Mouse (Mus musculus): ENCODE measurements around the gene Olig2. TPM values are rescaled to one million over a fixed set of nuclear protein-coding genes. Genes with fewer than 3 reads are reported as not detected.

Olig2 gene
- total RNA-seq (2021), result not detected

- no peak for DNase-seq
- intact Hi-C loops (cut with DNase I), result no loop called here
These were observed at the start of gene Olig2 for GRCm38 (mm10) chr16:91225233-91226037. Gene Olig2, plus strand, starts transcription at chr16:91225457.

GRCm38 (mm10) chr16:91175892-91176291 is 49.4 kb upstream of the Olig2 start:
- DNase-seq, result no peak
- intact Hi-C loops (cut with DNase I), result no loop called here

GRCm38 (mm10) chr16:91187046-91187445 is 38.2 kb upstream of the Olig2 start:
- DNase-seq, result no peak
- intact Hi-C loops (cut with DNase I), result no loop called here

DNA sequence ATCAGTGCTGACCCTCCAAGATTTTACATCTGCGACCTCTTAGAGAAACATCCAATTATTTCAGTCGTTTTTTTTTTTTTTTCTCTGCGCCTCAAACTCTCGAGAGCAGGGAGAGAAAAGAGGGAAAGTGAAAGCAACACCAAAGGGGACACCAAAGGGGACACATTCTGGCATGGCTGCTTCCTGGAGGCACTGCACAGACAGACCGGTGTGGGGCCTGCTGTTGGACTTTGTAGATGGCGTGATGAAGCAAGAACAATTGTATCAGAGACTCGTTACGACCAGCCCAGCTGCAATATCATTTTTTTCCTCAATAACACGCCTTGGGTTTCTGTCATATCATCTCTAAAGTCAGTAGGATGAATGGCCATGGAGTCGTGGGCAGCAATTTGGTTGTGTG is 37.6 kb upstream of the Olig2 start:
- intact Hi-C loops (cut with DNase I), result no loop called here

GRCm38 (mm10) chr16:91188304-91188703 is 37.0 kb upstream of the Olig2 start:
- intact Hi-C loops (cut with DNase I), result no loop called here
- DNase-seq, result no peak

More for the DNA sequence above, 37.6 kb upstream of the Olig2 start:
- no peak for DNase-seq

DNA sequence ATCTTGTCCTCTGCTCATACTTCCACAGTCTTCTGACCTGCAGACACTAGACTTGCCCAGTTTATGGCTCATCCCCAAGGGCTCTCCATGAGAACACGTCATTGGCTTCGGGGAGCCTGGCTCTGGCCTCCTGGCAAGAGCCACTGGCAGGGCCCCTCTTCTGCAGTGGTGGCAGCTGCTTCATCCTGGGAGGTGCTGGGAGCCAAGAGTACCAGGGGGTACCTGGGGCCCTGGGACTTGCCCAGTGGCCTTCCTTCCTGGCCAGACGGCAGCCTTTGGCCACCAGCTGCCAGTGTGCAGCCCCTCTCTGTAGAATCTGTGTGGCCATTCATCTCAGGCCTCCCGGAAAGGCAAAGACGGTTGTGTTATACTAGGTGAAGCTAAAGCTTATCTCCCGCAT is 34.0 kb upstream of the Olig2 start:
- intact Hi-C loops (cut with DNase I), result no loop called here
- no peak for DNase-seq

GRCm38 (mm10) chr16:91191663-91192237 is 33.5 kb upstream of the Olig2 start:
- DNase-seq, result no peak
- intact Hi-C loops (cut with DNase I), result no loop called here

- intact Hi-C loops (cut with DNase I), result no loop called here
These were observed 32.4 kb upstream of the Olig2 start for GRCm38 (mm10) chr16:91192672-91193354.

GRCm38 (mm10) chr16:91199815-91200214 is 25.4 kb upstream of the Olig2 start:
- intact Hi-C loops (cut with DNase I), result no loop called here

More at GRCm38 (mm10) chr16:91192672-91193354, 32.4 kb upstream of the Olig2 start:
- no peak for DNase-seq

GRCm38 (mm10) chr16:91202989-91203388 is 22.3 kb upstream of the Olig2 start:
- intact Hi-C loops (cut with DNase I), result no loop called here
- DNase-seq, result no peak

More at GRCm38 (mm10) chr16:91199815-91200214, 25.4 kb upstream of the Olig2 start:
- DNase-seq, result no peak

GRCm38 (mm10) chr16:91206371-91206770 is 18.9 kb upstream of the Olig2 start:
- intact Hi-C loops (cut with DNase I), result no loop called here
- no peak for DNase-seq

- intact Hi-C loops (cut with DNase I), result no loop called here
- DNase-seq, result no peak
These were observed 8.2 kb upstream of the Olig2 start for GRCm38 (mm10) chr16:91217077-91217476.

GRCm38 (mm10) chr16:91217948-91218347 is 7.3 kb upstream of the Olig2 start:
- no peak for DNase-seq
- intact Hi-C loops (cut with DNase I), result no loop called here

GRCm38 (mm10) chr16:91219246-91219645 is 6.0 kb upstream of the Olig2 start:
- intact Hi-C loops (cut with DNase I), result no loop called here

GRCm38 (mm10) chr16:91222171-91222642 is 3.0 kb upstream of the Olig2 start:
- peak in 1 of 2 experiments; percentile 11 for DNase-seq
- intact Hi-C loops (cut with DNase I), result no loop called here

More at GRCm38 (mm10) chr16:91219246-91219645, 6.0 kb upstream of the Olig2 start:
- no peak for DNase-seq

- intact Hi-C loops (cut with DNase I), result no loop called here
- DNase-seq, result peak in 1 of 2 experiments; percentile 23
These were observed 2.5 kb upstream of the Olig2 start for GRCm38 (mm10) chr16:91222643-91223271.

DNA sequence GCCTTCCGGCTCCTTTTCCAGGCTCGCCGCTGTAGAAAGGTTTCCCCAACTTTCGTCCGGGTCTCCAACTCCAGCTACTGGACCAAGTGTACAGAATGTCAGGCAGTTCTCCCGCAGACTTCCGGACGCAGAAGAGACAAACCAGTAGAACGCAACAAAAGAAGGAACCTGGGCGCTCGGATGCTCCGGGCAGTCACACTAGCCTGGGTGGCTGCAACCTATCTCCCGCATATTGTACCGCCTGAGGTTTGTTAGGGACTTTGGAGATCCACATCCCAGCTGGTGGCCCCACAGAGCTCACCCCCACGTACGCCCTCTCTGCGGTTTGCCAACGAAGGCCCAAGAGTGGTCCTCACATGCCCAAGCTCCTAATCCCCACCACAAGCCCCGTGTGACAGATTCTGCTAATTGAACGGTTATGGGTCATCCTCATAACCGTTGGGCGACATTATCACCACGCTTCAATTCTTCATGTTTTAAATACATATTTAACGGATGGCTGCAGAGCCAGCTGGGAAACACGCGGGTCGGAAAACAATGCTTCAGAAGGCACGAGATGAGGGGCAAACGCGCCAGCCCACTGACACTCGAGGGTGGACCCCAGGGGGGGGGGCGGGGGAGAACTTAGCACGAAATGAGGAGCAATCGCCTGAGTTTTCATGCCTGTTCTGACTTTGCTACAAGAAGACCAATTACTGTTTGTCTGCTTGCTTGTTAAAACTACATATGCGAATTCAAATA is 1.8 kb upstream of the Olig2 start:
- DNase-seq, result no peak
- intact Hi-C loops (cut with DNase I), result no loop called here

GRCm38 (mm10) chr16:91224068-91224402 is 1.2 kb upstream of the Olig2 start:
- DNase-seq, result no peak
- intact Hi-C loops (cut with DNase I), result no loop called here

DNA sequence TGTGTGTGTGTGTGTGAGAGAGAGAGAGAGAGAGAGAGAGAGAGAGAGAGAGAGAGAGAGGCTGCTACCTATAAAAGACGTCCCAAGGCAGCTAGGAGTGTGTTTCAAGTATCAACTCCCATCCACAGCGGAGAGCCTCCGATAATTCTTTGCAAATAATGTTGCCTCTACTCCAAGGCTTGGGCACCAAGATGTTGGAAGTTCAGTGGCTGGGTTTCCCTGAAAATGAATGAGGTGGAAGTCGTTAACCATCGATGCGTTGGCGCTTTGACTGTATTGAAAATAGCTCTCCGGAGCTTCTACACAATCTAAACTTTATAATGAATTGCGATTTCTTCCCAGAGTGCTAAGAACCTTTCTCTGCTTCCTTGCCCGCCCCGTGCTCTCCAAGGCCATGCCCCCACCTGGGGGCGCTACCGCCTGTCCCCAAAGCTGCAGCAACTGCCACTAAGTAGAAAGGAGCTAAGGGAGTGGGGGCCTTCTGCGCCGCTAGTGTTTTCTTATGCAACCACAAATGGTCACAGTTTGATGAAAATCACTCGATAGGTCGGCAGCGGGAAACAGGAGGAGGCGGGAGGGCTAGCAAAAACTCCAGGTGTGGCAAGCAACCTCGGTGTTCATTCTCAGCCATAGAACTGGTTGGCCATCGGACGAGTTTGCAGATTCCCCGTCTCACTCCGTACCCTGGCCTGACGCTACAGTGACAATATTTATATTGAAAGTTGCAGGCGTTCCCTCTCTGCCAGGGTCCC is 600 bp upstream of the Olig2 start:
- intact Hi-C loops (cut with DNase I), result no loop called here

More for the DNA sequence above, 600 bp upstream of the Olig2 start:
- peak in 1 of 2 experiments; percentile 14 for DNase-seq

All from heart, postnatal 10 days (tissue).